Mouse (Mus musculus) neural tube, embryonic 14.5 days (tissue): ENCODE measurements around the gene Prps1. TPM values are rescaled to one million over a fixed set of nuclear protein-coding genes. Genes with fewer than 3 reads are reported as not detected.

Experiments used
- ATAC-seq: fragments of 200-750 bp; cut with Nextera tagmentation; 2 replicates; pipeline ENCODE4 v1.8.0; 2017; ENCODE audit warnings: low read depth, mild to moderate bottlenecking, moderate TSS enrichment, moderate library complexity
- H3K27ac ChIP-seq: fragments of 300-500 bp; sonication (generic); 2 replicates; pipeline ENCODE4 v1.5.1; 2014; ENCODE audit warnings: low read depth, mild to moderate bottlenecking, control low read depth, low read length, moderate library complexity, mixed read lengths
- H3K27me3 ChIP-seq: fragments of 300-500 bp; sonication (generic); 2 replicates; pipeline ENCODE4 v1.6.1; 2014; ENCODE audit warnings: low read length; ENCODE audit not compliant: control insufficient read depth, insufficient read depth
- H3K36me3 ChIP-seq: fragments of 300-500 bp; sonication (generic); 2 replicates; pipeline ENCODE4 v1.6.1; 2014; ENCODE audit warnings: low read length, mixed read lengths; ENCODE audit not compliant: control insufficient read depth, insufficient read depth
- H3K4me1 ChIP-seq: fragments of 300-500 bp; sonication (generic); 2 replicates; pipeline ENCODE4 v1.6.1; 2014; ENCODE audit warnings: low read length; ENCODE audit not compliant: control insufficient read depth, insufficient read depth
- H3K4me2 ChIP-seq: fragments of 300-500 bp; sonication (generic); 2 replicates; pipeline ENCODE4 v1.6.1; 2014; ENCODE audit warnings: mild to moderate bottlenecking, low read depth, low read length, control low read depth
- H3K4me3 ChIP-seq: fragments of 300-500 bp; sonication (generic); 2 replicates; pipeline ENCODE4 v1.5.1; 2014; ENCODE audit warnings: low read depth, low read length, control low read depth, mixed read lengths
- H3K9ac ChIP-seq: fragments of 300-500 bp; sonication (generic); replicated peaks from 2 replicates; pipeline ENCODE4 v1.6.1; 2014; ENCODE audit warnings: low read depth, mild to moderate bottlenecking, control low read depth, low read length, mixed read lengths
- H3K9me3 ChIP-seq: fragments of 300-500 bp; sonication (generic); 2 replicates; pipeline ENCODE4 v1.6.1; 2016; ENCODE audit warnings: low read length; ENCODE audit not compliant: control insufficient read depth
- WGBS: fragments of 180-500 bp; shearing (Covaris S2); extraction: QIAGEN DNeasy Blood & Tissue Kit; methylation state at CpG from one replicate; pipeline ENCODE4 v1.1.7; 2014; 5-methylcytosine and 5-hydroxymethylcytosine counted together
- polyA plus RNA-seq: library from polyadenylated mRNA; unstranded; fragments of >200 nt; fragmentation: Nextera tagmentation; extraction: Ambion mirVana; gene quantifications from 2 replicates; pipeline ENCODE4 v1.2.1, GENCODE M21; 2014

Gene Prps1
- polyA plus RNA-seq, 1 experiment from 2014 or later, result 98.9 TPM

GRCm38 (mm10) chrX:140522071-140522765 is 65.8 kb downstream of the Prps1 start:
- no peaks in the 10 kb centered on the region for H3K27me3 ChIP-seq
- H3K4me3 ChIP-seq, result no peak overlapping the region
- H3K9ac ChIP-seq, result no peak overlapping the region
- no peak for ATAC-seq
- H3K27ac ChIP-seq, result no peak overlapping the region
- H3K4me1 ChIP-seq, result no peaks in the 10 kb centered on the region
- no peaks in the 10 kb centered on the region for H3K9me3 ChIP-seq
- WGBS, result 64% methylated on average over 14 of the region's 14 CpGs
- no peak overlapping the region for H3K4me2 ChIP-seq
- no peaks in the 10 kb centered on the region for H3K36me3 ChIP-seq

- no peak overlapping the region for H3K27ac ChIP-seq
- H3K4me3 ChIP-seq, result no peak overlapping the region
- H3K36me3 ChIP-seq, result no peaks in the 10 kb centered on the region
- H3K9ac ChIP-seq, result no peak overlapping the region
- 87% methylated on average over 5 of the region's 5 CpGs for whole genome bisulfite sequencing
- no peaks in the 10 kb centered on the region for H3K4me1 ChIP-seq
- ATAC-seq, result no peak
- H3K27me3 ChIP-seq, result no peaks in the 10 kb centered on the region
- no peak overlapping the region for H3K4me2 ChIP-seq
- H3K9me3 ChIP-seq, result no peaks in the 10 kb centered on the region
Observed at GRCm38 (mm10) chrX:140524231-140524630, 67.8 kb downstream of the Prps1 start.

Other genes starting within 250 kb of the Prps1 start
- 5.4 and 8.3 TPM in 2 replicates for gene Frmpd3, start 114.3 kb upstream of the Prps1 start, polyA plus RNA-seq
- gene Tsc22d3, start 144.0 kb downstream of the Prps1 start, polyA plus RNA-seq, result 124 and 132 TPM in 2 replicates
- 10.4 and 10.8 TPM in 2 replicates for gene Mid2, start 208.0 kb downstream of the Prps1 start, polyA plus RNA-seq